ENCODE assay signal across 9 mouse cellular contexts in the genomic region with DNA sequence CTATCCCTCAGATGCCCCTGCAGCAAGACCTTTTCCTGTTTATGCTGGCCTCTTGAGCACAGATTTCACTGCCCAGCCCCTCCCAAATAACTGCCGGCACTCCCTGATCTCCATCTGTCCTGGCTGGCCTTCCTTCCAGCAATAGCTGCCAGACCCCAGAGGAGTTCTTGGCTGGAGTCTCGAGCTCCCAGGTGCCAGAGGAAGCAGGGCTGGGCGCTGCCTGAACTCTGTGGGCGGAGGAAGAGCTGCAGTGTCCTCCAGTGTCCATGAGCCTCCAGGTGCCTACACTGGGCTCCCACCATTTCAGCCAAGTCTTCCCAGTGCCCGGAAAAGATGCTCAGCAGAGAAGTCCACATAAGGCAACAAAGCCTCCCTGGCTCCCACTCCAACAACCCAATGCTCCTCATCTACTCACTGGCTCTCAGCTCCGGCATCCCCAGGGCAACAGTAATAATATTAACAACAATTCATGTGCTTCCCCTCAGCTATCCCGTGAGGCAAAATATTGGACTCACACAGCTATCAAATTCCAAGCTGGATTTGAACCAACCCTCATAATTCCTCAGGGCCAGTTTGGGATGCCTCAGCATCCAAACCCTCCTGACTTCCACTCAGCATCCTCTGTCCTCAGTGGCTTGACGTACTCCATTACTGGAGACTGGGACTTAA. TPM values are rescaled to one million over a fixed set of nuclear protein-coding genes. Genes with fewer than 3 reads are reported as not detected.
DNase-seq lines count a peak whose midpoint lies in the region; ATAC-seq and TF ChIP-seq lines count a peak whose summit lies in the region.
"Had no signal": no experiment of that assay in that cellular context is flagged by ENCODE, and none has a peak within 500 bp of the region (broad histone marks: within the 10 kb centered on the region; RNA-seq: fewer than 3 reads in every experiment).

No protein-coding gene starts in this region.

- WGBS in liver, embryonic 11.5 days = 73% methylated on average over 8 of the region's 8 CpGs
- 45% methylated on average over 8 of the region's 8 CpGs for WGBS in heart, postnatal 0 days
- 71% methylated on average over 8 of the region's 8 CpGs for WGBS in neural tube, embryonic 15.5 days

- DNase-seq in liver, embryonic 11.5 days (ENCODE audit: low spot score) = peak; percentile 30
- DNase-seq in liver = no peak
- DNase-seq in cerebellum, postnatal 14 days = peak; percentile 97 to 99
- DNase-seq in heart, postnatal 0 days (ENCODE audit: low spot score) = peak; percentile 25
- DNase-seq in lung, postnatal 10 days = peak; percentile 80

- H3K27me3 ChIP-seq in liver, embryonic 11.5 days (replicated peaks; ENCODE audit: control insufficient read depth, insufficient read depth, low read length) = no peaks in the 10 kb centered on the region
- H3K27me3 ChIP-seq in heart, postnatal 0 days (ENCODE audit: control insufficient read depth, insufficient read depth, low read length) = no peaks in the 10 kb centered on the region
- H3K27me3 ChIP-seq in neural tube, embryonic 15.5 days (replicated peaks) = no peaks in the 10 kb centered on the region
- H3K27me3 ChIP-seq: neural tube, embryonic 12.5 days had no signal

- no peak overlapping the region for H3K4me3 ChIP-seq in liver, embryonic 11.5 days (ENCODE audit: low read depth, low read length)
- no peak overlapping the region for H3K4me3 ChIP-seq in heart, postnatal 0 days (ENCODE audit: low read depth, low read length)
- H3K4me3 ChIP-seq in neural tube, embryonic 15.5 days (replicated peaks) = no peak overlapping the region
- H3K4me3 ChIP-seq: neural tube, embryonic 12.5 days had no signal

- ATAC-seq in liver, embryonic 11.5 days (replicated peaks; ENCODE audit: low FRiP score) = no peak
- ATAC-seq in heart, postnatal 0 days (ENCODE audit: insufficient read depth, low read depth) = peak; percentile 61
- no peak for ATAC-seq in neural tube, embryonic 15.5 days (ENCODE audit: low FRiP score)
- ATAC-seq in monocyte, adult 5-6 weeks (replicated peaks; ENCODE audit: insufficient number of reproducible peaks, low FRiP score, low TSS enrichment, poor library complexity, severe bottlenecking) = no peak
- ATAC-seq in megakaryocyte-erythroid progenitor cell, adult 5-6 weeks (replicated peaks; ENCODE audit: low FRiP score, low TSS enrichment, poor library complexity, severe bottlenecking) = no peak

- TF ChIP-seq CTCF in heart, postnatal 0 days (IDR thresholded peaks at IDR 0.05; ENCODE audit: low read depth) = no peak

- H3K27ac ChIP-seq in liver, embryonic 11.5 days (ENCODE audit: low read depth, low read length) = no peak overlapping the region
- H3K27ac ChIP-seq in heart, postnatal 0 days (ENCODE audit: low read depth) = peak overlapping the region; percentile 44
- H3K27ac ChIP-seq in neural tube, embryonic 15.5 days (replicated peaks) = no peak overlapping the region
- H3K27ac ChIP-seq: neural tube, embryonic 12.5 days had no signal

- no peak overlapping the region for H3K4me2 ChIP-seq in liver, embryonic 11.5 days
- H3K4me2 ChIP-seq in heart, postnatal 0 days (ENCODE audit: low read depth, low read length) = no peak overlapping the region
- no peak overlapping the region for H3K4me2 ChIP-seq in neural tube, embryonic 15.5 days
- H3K4me2 ChIP-seq: neural tube, embryonic 12.5 days had no signal

- no peaks in the 10 kb centered on the region for H3K36me3 ChIP-seq in liver, embryonic 11.5 days (ENCODE audit: control insufficient read depth, insufficient read depth, low read length)
- H3K36me3 ChIP-seq in heart, postnatal 0 days (replicated peaks; ENCODE audit: control insufficient read depth, insufficient read depth, low read length) = no peaks in the 10 kb centered on the region
- no peaks in the 10 kb centered on the region for H3K36me3 ChIP-seq in neural tube, embryonic 15.5 days

- no peaks in the 10 kb centered on the region for H3K4me1 ChIP-seq in liver, embryonic 11.5 days (replicated peaks; ENCODE audit: control insufficient read depth, insufficient read depth, low read length)
- peaks cover 10% of the 10 kb centered on the region for H3K4me1 ChIP-seq in heart, postnatal 0 days (ENCODE audit: control insufficient read depth, insufficient read depth)
- H3K4me1 ChIP-seq in neural tube, embryonic 15.5 days = peaks cover 3% of the 10 kb centered on the region; the same call in 1 of the 2 replicates
- H3K4me1 ChIP-seq: neural tube, embryonic 12.5 days had no signal

- no peak for TF ChIP-seq EP300 in heart, postnatal 0 days (IDR thresholded peaks at IDR 0.05; ENCODE audit: low read depth)

- H3K9ac ChIP-seq in liver, embryonic 11.5 days (ENCODE audit: low read depth, low read length) = no peak overlapping the region
- H3K9ac ChIP-seq in heart, postnatal 0 days (replicated peaks; ENCODE audit: low read depth, low read length) = no peak overlapping the region
- H3K9ac ChIP-seq in neural tube, embryonic 15.5 days (replicated peaks) = no peak overlapping the region
- H3K9ac ChIP-seq: neural tube, embryonic 12.5 days had no signal

- H3K9me3 ChIP-seq in liver, embryonic 11.5 days (ENCODE audit: control insufficient read depth, low read length) = no peaks in the 10 kb centered on the region
- no peaks in the 10 kb centered on the region for H3K9me3 ChIP-seq in heart, postnatal 0 days (replicated peaks; ENCODE audit: control insufficient read depth, low read length)
- no peaks in the 10 kb centered on the region for H3K9me3 ChIP-seq in neural tube, embryonic 15.5 days (replicated peaks)
- H3K9me3 ChIP-seq: neural tube, embryonic 12.5 days had no signal

RNA-seq across cellular contexts. Expression of gene Il20rb, which starts 15.5 kb away (rescaled TPM):
- polyA plus RNA-seq in liver, embryonic 11.5 days (2014; fragmentation: Nextera tagmentation; extraction: Ambion mirVana) = 0.59 and 0.78 TPM in 2 replicates
- 1.4 and 3.7 TPM in 2 replicates for total RNA-seq in heart, postnatal 0 days (2014; rRNA removed; ENCODE audit: low replicate concordance)
- 0.84 and 1.7 TPM in 2 replicates for polyA plus RNA-seq in heart, postnatal 0 days (2015; fragmentation: Nextera tagmentation; extraction: Ambion mirVana)
- polyA plus RNA-seq in neural tube, embryonic 15.5 days (2015; fragmentation: Nextera tagmentation; extraction: Ambion mirVana) = 0.52 and 1.7 TPM in 2 replicates
- total RNA-seq in monocyte, adult 5-6 weeks (2017) = 3.2 to 6.9 TPM (median 3.6 TPM) in 3 replicates
- total RNA-seq in megakaryocyte-erythroid progenitor cell, adult 5-6 weeks (2014; fragmentation: Nextera tagmentation) = 1.9 and 2.1 TPM in 2 replicates
- 0.65 and 2.0 TPM in 2 replicates for total RNA-seq in megakaryocyte-erythroid progenitor cell, adult 5-6 weeks (2017)
